Mouse (Mus musculus) C2C12 (cell line): Measurements from ENCODE around the gene Cfap44. TPM values are rescaled to one million over a fixed set of nuclear protein-coding genes. Genes with fewer than 3 reads are reported as not detected.

ENCODE experiments used
- H3K27me3 ChIP-seq: one replicate; pipeline ENCODE4 v1.6.1; 2011; ENCODE audit not compliant: control insufficient read depth, insufficient read depth, insufficient read length
- H3K36me3 ChIP-seq: one replicate; pipeline ENCODE4 v1.6.1; 2011; ENCODE audit not compliant: control insufficient read depth, insufficient read depth
- H3K4me3 ChIP-seq: one replicate; pipeline ENCODE4 v1.5.1; 2011; ENCODE audit warnings: mild to moderate bottlenecking, control low read depth; ENCODE audit not compliant: poor library complexity, insufficient read depth, severe bottlenecking
- H3K79me2 ChIP-seq: one replicate; pipeline ENCODE4 v1.6.1; 2011; ENCODE audit not compliant: control insufficient read depth, insufficient read depth
- H3K79me3 ChIP-seq: one replicate; pipeline ENCODE4 v1.6.1; 2011; ENCODE audit warnings: low read depth, control low read depth
- H3ac ChIP-seq: one replicate; pipeline ENCODE3; 2011; ENCODE audit warnings: low read depth; ENCODE audit not compliant: control insufficient read depth, insufficient read length
- CEBPB ChIP-seq: IDR thresholded peaks from one replicate; pipeline ENCODE4 v1.6.1; 2011; ENCODE audit warnings: low read depth, mild to moderate bottlenecking, control low read depth, moderate library complexity
- CTCF ChIP-seq: IDR thresholded peaks from one replicate; pipeline ENCODE4 v1.5.1; 2011; ENCODE audit not compliant: control insufficient read depth, insufficient read depth, insufficient read length
- FOSL1 ChIP-seq: IDR thresholded peaks from one replicate; pipeline ENCODE4 v1.8.0; 2011; ENCODE audit warnings: mild to moderate bottlenecking, low read length; ENCODE audit not compliant: poor library complexity, insufficient read depth, severe bottlenecking
- MAX ChIP-seq: IDR thresholded peaks from one replicate; pipeline ENCODE4 v1.6.1; 2011; ENCODE audit warnings: mild to moderate bottlenecking, control low read depth
- MYOD1 ChIP-seq: IDR thresholded peaks from one replicate; pipeline ENCODE4 v1.6.1; 2011; ENCODE audit warnings: low read depth; ENCODE audit not compliant: control insufficient read depth, insufficient read length
- MYOG ChIP-seq: IDR thresholded peaks from one replicate; pipeline ENCODE4 v1.6.1; 2011; ENCODE audit not compliant: control insufficient read depth, insufficient read length; ENCODE audit errors: extremely low read depth
- USF1 ChIP-seq: IDR thresholded peaks from one replicate; pipeline ENCODE4 v1.6.1; 2011; ENCODE audit warnings: low read depth, mild to moderate bottlenecking, control low read depth, moderate library complexity
- polyA plus RNA-seq: library from polyadenylated mRNA; unstranded; fragments of >200 nt; fragmentation: generic; extraction: Trizol; gene quantifications from one replicate; pipeline ENCODE4 v1.2.1, GENCODE M21; 2012; ENCODE audit warnings: missing spikeins

Gene Cfap44
- polyA plus RNA-seq, 1 experiment = not detected

GRCm38 (mm10) chr16:44361921-44362890, 32.4 kb upstream of the Cfap44 start:
- no peak for TF ChIP-seq MAX
- no peak for TF ChIP-seq CEBPB
- TF ChIP-seq CTCF = no peak
- no peak for TF ChIP-seq FOSL1
- no peak for TF ChIP-seq MYOG
- TF ChIP-seq USF1 = no peak
- no peak for TF ChIP-seq MYOD1
- Histone ChIP-seq H3K79me3 (no peaks in the 10 kb centered on the region), H3K27me3 (no peaks in the 10 kb centered on the region), H3K4me3 (no peak overlapping the region), H3K36me3 (peaks cover 28% of the 10 kb centered on the region), H3ac (no peak overlapping the region), H3K79me2 (no peaks in the 10 kb centered on the region)

- no peak overlapping the region for H3ac ChIP-seq
- H3K27me3 ChIP-seq = no peaks in the 10 kb centered on the region
- peaks cover 22% of the 10 kb centered on the region for H3K36me3 ChIP-seq
- H3K4me3 ChIP-seq = no peak overlapping the region
- H3K79me3 ChIP-seq = no peaks in the 10 kb centered on the region
- TF ChIP-seq USF1 = no peak
- TF ChIP-seq CTCF = no peak
- no peak for TF ChIP-seq MYOG
- TF ChIP-seq MAX = no peak
- TF ChIP-seq FOSL1 = no peak
- TF ChIP-seq MYOD1 = no peak
- TF ChIP-seq CEBPB = no peak
- no peaks in the 10 kb centered on the region for H3K79me2 ChIP-seq
These were observed 29.1 kb upstream of the Cfap44 start for GRCm38 (mm10) chr16:44365522-44365921.

- Histone ChIP-seq H3K36me3 (no peaks in the 10 kb centered on the region), H3K27me3 (no peaks in the 10 kb centered on the region), H3K79me3 (no peaks in the 10 kb centered on the region), H3K4me3 (no peak overlapping the region), H3ac (no peak overlapping the region), H3K79me2 (no peaks in the 10 kb centered on the region)
- no peak for TF ChIP-seq CEBPB
- TF ChIP-seq USF1 = no peak
- TF ChIP-seq MYOG = no peak
- no peak for TF ChIP-seq FOSL1
- no peak for TF ChIP-seq MAX
- TF ChIP-seq MYOD1 = no peak
These were observed 19.1 kb upstream of the Cfap44 start for GRCm38 (mm10) chr16:44375459-44375858.

- no peak for TF ChIP-seq MAX
- TF ChIP-seq MYOD1 = no peak
- no peak for TF ChIP-seq CEBPB
- TF ChIP-seq FOSL1 = no peak
- no peak for TF ChIP-seq CTCF
- TF ChIP-seq USF1 = no peak
- no peak for TF ChIP-seq MYOG
These were observed 14.6 kb upstream of the Cfap44 start for GRCm38 (mm10) chr16:44380006-44380405.

GRCm38 (mm10) chr16:44381578-44381977, 13.0 kb upstream of the Cfap44 start:
- Histone ChIP-seq H3K79me2 (no peaks in the 10 kb centered on the region), H3K27me3 (no peaks in the 10 kb centered on the region), H3ac (no peak overlapping the region), H3K4me3 (no peak overlapping the region), H3K36me3 (peaks cover 5% of the 10 kb centered on the region), H3K79me3 (no peaks in the 10 kb centered on the region)
- no peak for TF ChIP-seq MYOG
- no peak for TF ChIP-seq USF1
- no peak for TF ChIP-seq MAX
- TF ChIP-seq CTCF = no peak
- no peak for TF ChIP-seq MYOD1
- TF ChIP-seq FOSL1 = no peak
- no peak for TF ChIP-seq CEBPB

More at GRCm38 (mm10) chr16:44380006-44380405, 14.6 kb upstream of the Cfap44 start:
- Histone ChIP-seq H3K79me3 (no peaks in the 10 kb centered on the region), H3K79me2 (no peaks in the 10 kb centered on the region), H3ac (no peak overlapping the region), H3K4me3 (no peak overlapping the region), H3K36me3 (no peaks in the 10 kb centered on the region), H3K27me3 (no peaks in the 10 kb centered on the region)
